Mouse (Mus musculus) CD4-positive helper T cell, adult 2 months (primary cell): ENCODE measurements around the gene Crnn.

ENCODE experiments used
- DNase-seq: peaks from one replicate; pipeline ENCODE4 v3.0.0-alpha.2; 2012; ENCODE audit warnings: low read depth, missing footprints, low spot score

Gene Crnn

DNA sequence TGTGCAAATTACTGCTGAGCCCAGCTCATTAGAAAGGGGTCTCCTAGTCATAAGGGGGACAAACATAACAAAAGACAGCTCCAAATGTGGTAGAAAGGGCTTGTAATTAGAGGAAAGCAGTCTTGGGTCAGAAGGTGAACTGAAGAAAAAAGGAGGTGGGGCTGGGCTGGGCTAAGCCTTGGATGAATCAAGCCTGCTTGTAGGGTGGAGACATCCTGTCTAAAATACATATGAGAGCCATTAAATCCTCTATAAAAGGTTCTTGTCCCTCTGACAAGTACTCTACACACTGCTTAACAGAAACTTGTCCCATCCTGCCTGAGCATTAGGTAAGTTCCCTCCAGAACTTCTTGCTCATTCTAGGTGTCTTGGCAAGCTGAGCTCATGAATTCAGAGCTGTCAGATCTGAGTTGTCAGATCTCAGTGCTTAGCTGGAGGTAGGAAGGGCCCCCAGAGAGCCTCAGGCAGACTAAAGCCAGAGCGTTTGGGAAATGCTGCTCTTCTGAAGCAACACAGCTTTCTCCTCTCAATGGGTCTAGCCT lies at the start of gene Crnn:
Gene Crnn, plus strand, starts transcription at position 278 of the 542 bp plus-strand sequence.
- no peak for DNase-seq

DNA sequence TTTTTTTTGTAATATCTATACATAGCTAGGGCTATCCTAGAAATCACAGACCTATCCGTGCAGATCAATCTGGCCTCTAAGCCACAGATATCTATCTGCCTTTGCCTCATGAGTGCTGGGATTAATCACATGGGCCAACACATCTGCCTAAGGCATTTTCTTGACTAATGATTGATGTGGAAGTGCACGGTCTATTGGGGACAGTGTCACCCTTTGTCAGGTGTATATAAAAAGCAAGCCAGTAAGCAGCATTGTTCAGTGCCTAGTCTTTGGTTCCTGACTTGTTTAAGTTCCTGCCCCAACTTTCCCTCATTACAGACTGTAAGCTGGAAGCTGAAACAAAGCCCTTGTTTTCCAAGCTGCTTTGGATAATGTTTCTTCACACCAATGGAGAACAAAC lies 48.1 kb upstream of the Crnn start:
- DNase-seq = no peak

DNA sequence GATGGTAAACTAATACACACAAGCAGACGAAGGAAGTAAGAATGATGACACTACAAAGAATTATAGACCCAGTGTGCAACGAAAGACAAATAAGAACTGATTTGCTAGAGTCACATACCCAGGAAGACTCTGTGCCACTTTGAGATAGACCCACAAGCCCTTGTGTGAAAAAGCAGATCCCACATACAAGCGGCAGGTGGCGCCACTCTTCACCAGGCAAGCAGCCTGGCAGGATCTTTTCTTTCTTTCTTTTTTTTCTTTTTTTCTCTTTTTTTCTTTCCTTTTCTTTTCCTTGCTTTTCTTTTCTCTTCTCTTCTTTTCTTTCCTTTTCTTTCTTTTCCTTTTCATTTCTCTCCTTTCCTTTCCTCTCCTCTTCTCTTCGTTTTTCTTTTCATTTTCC lies 32.9 kb upstream of the Crnn start:
- no peak for DNase-seq

DNA sequence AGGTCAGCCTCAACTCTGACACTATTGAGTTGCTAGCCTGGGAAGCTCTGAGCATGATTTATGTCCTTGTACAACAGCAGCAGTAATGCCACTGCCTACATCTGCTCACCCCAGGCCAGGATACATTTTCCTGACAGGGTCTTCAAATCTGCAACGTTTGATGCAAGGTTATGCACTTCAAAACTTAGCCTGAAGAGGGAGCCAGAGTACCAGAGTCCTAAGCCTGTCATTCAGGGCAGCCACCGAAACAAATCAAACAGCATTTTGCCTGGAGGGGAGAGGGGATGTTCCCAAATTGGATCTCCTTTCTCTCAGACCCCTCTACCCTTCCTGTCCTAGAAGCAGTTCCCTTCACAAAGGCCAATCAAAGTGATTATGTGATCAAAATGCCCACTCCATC lies 30.1 kb upstream of the Crnn start:
- DNase-seq = no peak

DNA sequence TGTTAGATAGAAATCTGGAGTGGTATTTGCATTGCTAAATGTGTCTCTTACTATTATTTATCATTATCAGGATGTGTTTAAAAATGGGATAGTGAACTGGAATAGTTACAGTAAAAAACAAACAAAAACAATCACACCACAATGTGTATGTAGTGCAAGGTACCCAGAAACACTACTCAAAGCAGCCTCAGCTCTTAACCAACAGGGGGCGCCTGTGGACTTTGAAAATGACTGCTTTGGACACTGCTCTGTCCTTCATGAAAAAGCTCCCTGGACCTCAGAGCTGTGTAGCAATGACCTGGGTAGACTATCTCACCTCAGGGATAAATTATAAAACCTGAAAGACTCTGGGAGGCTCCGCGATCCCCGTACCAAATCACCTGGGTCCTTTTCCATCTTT lies 25.5 kb upstream of the Crnn start:
- no peak for DNase-seq

DNA sequence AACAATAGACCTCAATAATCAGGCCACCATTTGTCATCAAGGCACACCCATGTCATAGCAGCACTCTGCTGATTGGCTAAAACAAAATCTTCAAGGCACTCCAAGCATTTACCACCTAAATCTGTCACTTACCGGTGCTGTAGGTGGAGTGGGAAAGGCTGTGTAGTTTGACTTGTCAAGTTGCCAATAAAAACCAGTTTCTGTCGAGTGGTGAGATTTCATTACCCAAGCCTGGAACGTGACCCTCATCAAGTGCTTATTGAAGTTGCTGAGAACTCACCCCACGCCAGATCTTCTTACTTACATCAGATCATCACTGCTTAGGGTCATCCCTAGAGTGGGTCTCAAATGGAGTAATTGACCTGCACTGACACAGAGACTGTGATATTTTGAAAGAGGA lies 16.5 kb upstream of the Crnn start:
- DNase-seq = no peak

DNA sequence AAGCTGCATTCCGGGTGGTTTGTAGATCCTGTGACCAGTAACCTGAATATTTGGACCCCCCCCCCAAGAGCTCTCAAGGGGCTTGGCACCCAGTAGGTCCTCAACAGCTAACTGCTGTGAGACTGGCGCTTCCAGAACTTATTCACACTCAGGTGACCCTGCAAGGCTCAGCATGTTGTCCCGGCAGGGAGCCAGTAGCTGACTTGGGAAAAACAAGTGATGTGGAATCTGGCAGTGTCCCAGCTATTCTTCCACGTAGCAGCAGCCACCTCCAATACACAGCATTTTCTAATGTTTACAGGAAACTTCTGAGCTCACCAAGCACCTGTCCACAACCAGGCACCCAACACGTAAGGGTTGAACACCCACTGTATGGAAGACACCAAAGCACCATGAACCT lies 15.5 kb upstream of the Crnn start:
- no peak for DNase-seq

DNA sequence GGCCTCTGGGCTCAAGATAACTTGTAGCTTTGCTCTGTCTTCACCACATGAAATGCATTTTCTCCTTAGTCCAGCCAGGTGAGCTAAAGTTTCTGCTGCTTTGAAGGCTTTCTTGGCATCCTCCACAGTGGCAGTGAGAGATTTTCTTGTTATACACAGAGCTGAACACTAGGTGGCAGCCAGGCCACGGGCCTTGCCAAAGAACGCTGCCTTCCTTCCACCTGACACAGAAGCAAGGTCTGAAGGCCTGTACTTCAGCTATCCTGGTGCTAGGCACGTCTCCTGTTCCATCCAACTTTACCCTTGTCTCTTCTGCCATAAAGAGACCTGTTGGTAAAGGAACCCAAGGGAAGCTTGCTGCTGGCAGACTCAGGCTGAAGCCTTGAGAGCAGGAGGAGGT lies 14.1 kb upstream of the Crnn start:
- DNase-seq = peak; percentile 18

DNA sequence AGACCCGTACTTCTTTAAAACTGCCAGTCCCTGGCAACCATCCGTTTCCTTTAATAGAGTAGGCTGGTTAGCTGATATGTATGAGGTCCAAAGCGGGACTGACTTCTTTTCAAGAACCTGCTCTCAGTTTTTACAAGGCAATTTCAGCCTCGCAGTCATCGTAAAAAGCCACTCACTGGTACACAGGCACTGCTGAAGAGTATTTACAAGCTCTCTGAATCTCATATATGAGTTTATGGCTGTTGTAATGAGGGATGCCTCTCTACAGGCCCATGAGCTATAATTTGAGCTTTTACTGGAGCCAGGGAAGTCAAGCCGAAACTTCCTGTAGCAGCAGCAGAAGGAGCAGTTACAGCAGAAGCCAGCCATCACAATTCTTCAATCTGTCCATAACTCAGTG lies 17.9 kb downstream of the Crnn start:
- DNase-seq = no peak

DNA sequence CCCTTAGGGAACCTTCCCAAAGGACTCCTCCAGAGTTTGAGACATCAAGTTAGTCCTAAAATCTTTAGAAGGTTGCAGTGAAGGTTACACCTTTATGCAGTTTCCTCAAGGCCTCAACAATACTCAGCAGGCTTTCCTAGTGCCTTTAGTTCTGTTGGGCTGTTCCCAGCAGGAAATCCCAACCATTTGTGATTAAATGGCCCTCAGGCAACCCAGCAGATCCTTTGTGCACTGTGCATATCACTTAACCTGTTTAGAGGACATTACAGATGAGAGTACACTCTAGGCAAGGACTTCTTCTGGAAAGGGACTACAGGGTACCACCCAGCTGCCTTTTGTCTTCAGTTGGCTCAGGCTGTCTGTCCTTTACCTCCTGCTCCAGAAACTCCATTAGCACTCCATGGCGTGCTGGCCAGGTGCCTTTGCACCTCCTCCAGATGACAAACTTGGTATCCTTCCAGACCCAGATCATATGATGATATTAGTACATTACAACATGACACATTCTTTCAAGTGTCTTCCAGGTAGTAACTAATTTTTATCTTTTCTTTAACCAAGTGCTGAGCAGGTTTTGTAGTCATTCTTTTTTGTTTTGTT lies 18.5 kb downstream of the Crnn start:
- DNase-seq = no peak

DNA sequence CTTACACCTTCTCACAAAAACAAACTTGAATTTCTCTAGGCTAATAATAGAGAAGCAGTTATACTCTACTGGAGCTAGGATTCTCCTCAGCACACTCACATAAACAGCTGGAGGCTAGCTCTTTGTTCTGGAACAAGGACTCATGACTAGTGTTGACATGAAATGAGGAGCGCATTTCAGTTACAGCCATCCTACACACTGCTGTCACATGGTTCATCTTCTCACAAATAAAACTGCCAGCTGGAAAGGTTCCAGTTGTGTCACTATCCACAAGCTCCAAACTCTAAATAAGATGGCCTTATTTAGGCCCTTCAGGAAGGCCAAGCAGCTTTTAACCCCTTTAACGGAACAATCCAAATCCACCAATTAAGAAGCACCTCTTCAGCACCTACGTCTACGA lies 36.3 kb downstream of the Crnn start:
- no peak for DNase-seq

DNA sequence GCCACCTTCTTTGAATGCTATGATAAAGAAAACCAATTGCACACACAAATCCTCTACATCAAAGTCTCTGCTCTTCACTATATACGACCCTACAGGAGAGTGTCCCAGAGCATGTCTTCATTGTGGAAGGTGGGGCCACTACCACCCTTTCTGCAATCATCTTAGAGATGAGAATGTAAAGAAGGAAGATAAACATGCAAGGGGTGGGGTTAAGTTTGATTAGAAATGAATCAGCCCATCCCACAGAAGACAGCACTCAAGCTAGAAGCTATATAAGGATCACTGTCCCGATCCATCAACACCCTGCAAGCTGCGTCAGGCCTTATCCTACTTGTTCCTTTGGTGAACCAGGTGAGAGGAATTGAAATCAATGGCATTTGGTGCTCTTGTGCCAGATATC lies 52.4 kb downstream of the Crnn start, which contains the start of gene Flg2:
Gene Flg2, plus strand, starts transcription at position 301 of the 400 bp plus-strand sequence.
- no peak for DNase-seq
